Mouse (Mus musculus): ENCODE measurements around the gene Iqcj. TPM values are rescaled to one million over a fixed set of nuclear protein-coding genes. Genes with fewer than 3 reads are reported as not detected.

Gene Iqcj
- not detected for total RNA-seq (2022)

GRCm38 (mm10) chr3:67892026-67892705 lies at the start of gene Iqcj, which contains the start of gene Iqschfp:
Gene Iqcj (plus strand): TSS chr3:67892220.
Gene Iqschfp (plus strand): TSS chr3:67892232.
- no peak for DNase-seq

- no peak for DNase-seq
Measured at GRCm38 (mm10) chr3:67852397-67852796, 39.6 kb upstream of the Iqcj start.

- DNase-seq: no peak
Measured at GRCm38 (mm10) chr3:67861524-67861923, 30.5 kb upstream of the Iqcj start.

GRCm38 (mm10) chr3:67867420-67868065 lies 24.5 kb upstream of the Iqcj start:
- DNase-seq: no peak

GRCm38 (mm10) chr3:67869424-67869823 lies 22.6 kb upstream of the Iqcj start:
- no peak for DNase-seq

- no peak for DNase-seq
Measured at GRCm38 (mm10) chr3:67877253-67877652, 14.8 kb upstream of the Iqcj start.

GRCm38 (mm10) chr3:67884335-67884734 lies 7.7 kb upstream of the Iqcj start:
- no peak for DNase-seq

GRCm38 (mm10) chr3:67886176-67886575 lies 5.8 kb upstream of the Iqcj start:
- no peak for DNase-seq

GRCm38 (mm10) chr3:67887251-67887650 lies 4.8 kb upstream of the Iqcj start:
- DNase-seq: no peak

- no peak for DNase-seq
Measured at GRCm38 (mm10) chr3:67892768-67893167, 748 bp downstream of the Iqcj start.

GRCm38 (mm10) chr3:67902517-67902916 lies 10.5 kb downstream of the Iqcj start:
- no peak for DNase-seq

- DNase-seq: no peak
Measured at GRCm38 (mm10) chr3:67908586-67908985, 16.6 kb downstream of the Iqcj start.

- DNase-seq: no peak
Measured at GRCm38 (mm10) chr3:67918098-67918497, 26.1 kb downstream of the Iqcj start.

GRCm38 (mm10) chr3:67918634-67919259 lies 26.7 kb downstream of the Iqcj start:
- no peak for DNase-seq

- no peak for DNase-seq
Measured at GRCm38 (mm10) chr3:67923095-67923494, 31.1 kb downstream of the Iqcj start.

- DNase-seq: no peak
Measured at GRCm38 (mm10) chr3:67925453-67925852, 33.4 kb downstream of the Iqcj start.

GRCm38 (mm10) chr3:67930424-67931133 lies 38.6 kb downstream of the Iqcj start:
- no peak for DNase-seq

GRCm38 (mm10) chr3:67931181-67931580 lies 39.2 kb downstream of the Iqcj start:
- DNase-seq: no peak

- no peak for DNase-seq
Measured at GRCm38 (mm10) chr3:67931914-67932313, 39.9 kb downstream of the Iqcj start.

GRCm38 (mm10) chr3:67935829-67936228 lies 43.8 kb downstream of the Iqcj start:
- no peak for DNase-seq

- DNase-seq: no peak
Measured at GRCm38 (mm10) chr3:67947000-67947399, 55.0 kb downstream of the Iqcj start.

- no peak for DNase-seq
Measured at GRCm38 (mm10) chr3:67952517-67952940, 60.5 kb downstream of the Iqcj start.

- DNase-seq: no peak
Measured at GRCm38 (mm10) chr3:67954459-67955065, 62.5 kb downstream of the Iqcj start.
